Mouse (Mus musculus) heart, postnatal 0 days (tissue): Measurements from ENCODE around the gene Sf3b3. TPM values are rescaled to one million over a fixed set of nuclear protein-coding genes. Genes with fewer than 3 reads are reported as not detected.

Experiments used
- ATAC-seq: fragments of 200-750 bp; cut with Nextera tagmentation; 2 replicates; pipeline ENCODE4 v1.8.0; 2017; ENCODE audit warnings: low read depth, moderate number of reproducible peaks, moderate library complexity; ENCODE audit not compliant: insufficient read depth
- DNase-seq: peaks from one replicate; pipeline ENCODE4 v3.0.0-alpha.2; 2016; ENCODE audit warnings: low spot score
- H3K27ac ChIP-seq: fragments of 300-500 bp; sonication (generic); 2 replicates; pipeline ENCODE4 v1.5.1; 2014; ENCODE audit warnings: low read depth, mild to moderate bottlenecking
- H3K27me3 ChIP-seq: fragments of 300-500 bp; sonication (generic); 2 replicates; pipeline ENCODE4 v1.6.1; 2014; ENCODE audit warnings: low read length, mixed read lengths; ENCODE audit not compliant: control insufficient read depth, insufficient read depth
- H3K36me3 ChIP-seq: fragments of 300-500 bp; sonication (generic); replicated peaks from 2 replicates; pipeline ENCODE4 v1.6.1; 2014; ENCODE audit warnings: low read length, mixed read lengths; ENCODE audit not compliant: control insufficient read depth, insufficient read depth
- H3K4me1 ChIP-seq: fragments of 300-500 bp; sonication (generic); 2 replicates; pipeline ENCODE4 v1.6.1; 2014; ENCODE audit warnings: antibody characterized with exemption; ENCODE audit not compliant: control insufficient read depth, insufficient read depth
- H3K4me2 ChIP-seq: fragments of 300-500 bp; sonication (generic); 2 replicates; pipeline ENCODE4 v1.6.1; 2014; ENCODE audit warnings: low read depth, mild to moderate bottlenecking, low read length, moderate library complexity
- H3K4me3 ChIP-seq: fragments of 300-500 bp; sonication (generic); 2 replicates; pipeline ENCODE4 v1.5.1; 2014; ENCODE audit warnings: low read depth, low read length
- H3K9ac ChIP-seq: fragments of 300-500 bp; sonication (generic); replicated peaks from 2 replicates; pipeline ENCODE4 v1.6.1; 2014; ENCODE audit warnings: low read depth, low read length, mixed read lengths
- H3K9me3 ChIP-seq: fragments of 300-500 bp; sonication (generic); replicated peaks from 2 replicates; pipeline ENCODE4 v1.6.1; 2016; ENCODE audit warnings: low read length; ENCODE audit not compliant: control insufficient read depth
- CTCF ChIP-seq: IDR thresholded peaks from 2 replicates; pipeline ENCODE4 v1.5.1; 2016; ENCODE audit warnings: antibody characterized with exemption, control low read depth, low read depth
- EP300 ChIP-seq: IDR thresholded peaks from 2 replicates; pipeline ENCODE4 v1.6.1; 2016; ENCODE audit warnings: antibody characterized with exemption, low read depth
- WGBS: fragments of 180-500 bp; shearing (Covaris S2); extraction: QIAGEN DNeasy Blood & Tissue Kit; methylation state at CpG from one replicate; pipeline ENCODE4 v1.1.7; 2014; 5-methylcytosine and 5-hydroxymethylcytosine counted together
- polyA plus RNA-seq: library from polyadenylated mRNA; unstranded; fragments of >200 nt; fragmentation: Nextera tagmentation; extraction: Ambion mirVana; gene quantifications from 2 replicates; pipeline ENCODE4 v1.2.1, GENCODE M21; 2015
- total RNA-seq: library from RNA; depleted of rRNA; stranded (reverse); fragments of >200 nt; gene quantifications from 2 replicates; pipeline ENCODE4 v1.2.3, GENCODE M21; 2014; ENCODE audit warnings: low replicate concordance

Gene Sf3b3
- total and polyA plus RNA-seq, 2 experiments from 2014 or later: 32.9 to 47.3 TPM

DNA sequence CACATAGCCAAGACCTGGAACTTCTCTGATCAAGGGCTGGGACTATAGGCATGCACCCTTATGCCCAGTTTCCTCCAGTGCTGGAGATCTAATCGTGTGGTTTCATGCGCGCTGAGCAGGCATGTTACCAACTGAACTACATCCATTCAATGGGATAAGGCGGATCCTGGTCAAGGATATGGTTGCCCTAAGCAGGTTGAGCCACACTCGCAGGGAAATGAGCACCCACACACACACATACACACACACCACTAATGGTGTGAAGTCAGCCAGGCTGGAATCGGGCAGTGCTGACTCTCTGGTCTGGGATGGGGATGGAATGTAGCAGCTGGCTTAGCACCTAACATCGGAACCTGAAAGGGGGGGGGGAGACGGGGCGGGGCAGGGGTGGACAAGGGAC lies 52.7 kb downstream of the Sf3b3 start:
- Histone ChIP-seq H3K27me3 (no peaks in the 10 kb centered on the region), H3K4me3 (no peak overlapping the region), H3K4me2 (no peak overlapping the region), H3K27ac (no peak overlapping the region), H3K9ac (no peak overlapping the region), H3K4me1 (peaks cover 6% of the 10 kb centered on the region; the same call in 1 of the 2 replicates), H3K36me3 (no peaks in the 10 kb centered on the region), H3K9me3 (0 out of 2 replicates have a peak, but pooled peaks cover 6% of the 10 kb centered on the region)
- DNase-seq: no peak
- ATAC-seq: no peak; the same call in 1 of the 2 replicates
- WGBS: 86% methylated on average over 9 of the region's 9 CpGs
- TF ChIP-seq EP300 (no peak), CTCF (no peak)

DNA sequence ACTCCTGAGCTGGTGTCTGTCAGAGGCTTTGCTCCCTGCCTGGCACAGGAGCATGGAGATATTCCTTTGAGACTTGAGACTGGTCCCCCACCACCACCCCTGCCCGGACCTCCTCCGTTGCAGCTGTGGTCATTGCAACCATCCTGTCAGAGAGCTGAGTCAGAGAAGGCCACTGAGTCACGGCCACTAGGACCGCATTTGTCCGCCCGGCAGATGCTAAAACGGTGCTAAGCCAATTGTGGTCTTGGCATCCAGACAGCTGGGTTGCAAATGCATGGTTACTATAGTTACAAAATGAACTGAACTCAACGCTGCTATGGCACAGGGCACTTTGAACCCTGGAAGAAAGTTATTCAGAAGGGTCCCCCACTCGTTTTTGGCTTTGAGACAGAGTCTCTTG lies 53.1 kb downstream of the Sf3b3 start:
- Histone ChIP-seq H3K27ac (no peak overlapping the region), H3K9me3 (0 out of 2 replicates have a peak, but pooled peaks cover 6% of the 10 kb centered on the region), H3K36me3 (no peaks in the 10 kb centered on the region), H3K27me3 (no peaks in the 10 kb centered on the region), H3K4me1 (peaks cover 6% of the 10 kb centered on the region; the same call in 1 of the 2 replicates), H3K4me3 (no peak overlapping the region), H3K9ac (no peak overlapping the region), H3K4me2 (no peak overlapping the region)
- no peak for TF ChIP-seq EP300
- no peak for TF ChIP-seq CTCF
- ATAC-seq: no peak
- WGBS: 65% methylated on average over 9 of the region's 9 CpGs
- DNase-seq: no peak

DNA sequence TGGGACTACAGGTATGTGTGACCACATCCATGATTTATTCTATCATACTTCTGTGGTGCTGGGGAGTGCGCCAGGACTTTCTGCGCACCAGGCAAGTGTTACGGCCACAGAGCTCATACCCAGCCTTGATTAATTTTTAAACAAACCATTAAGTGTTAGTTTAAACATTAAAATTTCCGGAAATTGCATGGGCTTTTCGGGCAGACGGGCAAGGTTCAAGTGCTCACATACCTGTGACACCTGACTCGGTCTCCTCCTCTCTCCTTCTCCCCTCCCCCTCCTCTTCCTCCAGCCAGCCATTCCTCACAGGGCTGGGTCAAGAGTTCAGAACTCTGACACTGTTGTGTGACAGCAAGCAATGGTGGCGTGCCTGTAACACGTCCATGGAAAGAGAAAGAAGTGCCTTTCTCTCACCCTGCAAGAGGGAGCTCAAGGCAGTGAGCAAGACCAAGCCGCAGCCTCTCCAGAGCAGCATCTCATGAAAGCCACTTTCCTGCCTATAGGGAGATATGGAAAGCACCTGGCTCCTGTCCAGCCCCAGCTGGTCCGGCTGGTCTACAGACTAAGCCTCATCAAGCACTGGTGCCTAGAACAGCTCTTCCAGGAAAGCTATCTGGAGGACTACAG lies 53.9 kb downstream of the Sf3b3 start:
- DNase-seq (peak; percentile 32), ATAC-seq (peak; percentile 24; the same call in 1 of the 2 replicates)
- no peak for TF ChIP-seq EP300
- TF ChIP-seq CTCF: no peak
- 0 out of 2 replicates have a peak, but pooled peaks cover 6% of the 10 kb centered on the region for H3K9me3 ChIP-seq
- 56% methylated on average over 11 of the region's 11 CpGs for WGBS
- no peaks in the 10 kb centered on the region for H3K36me3 ChIP-seq
- no peak overlapping the region for H3K4me3 ChIP-seq
- no peaks in the 10 kb centered on the region for H3K27me3 ChIP-seq
- no peak overlapping the region for H3K27ac ChIP-seq
- H3K9ac ChIP-seq: no peak overlapping the region
- peaks cover 6% of the 10 kb centered on the region; the same call in 1 of the 2 replicates for H3K4me1 ChIP-seq
- no peak overlapping the region for H3K4me2 ChIP-seq

DNA sequence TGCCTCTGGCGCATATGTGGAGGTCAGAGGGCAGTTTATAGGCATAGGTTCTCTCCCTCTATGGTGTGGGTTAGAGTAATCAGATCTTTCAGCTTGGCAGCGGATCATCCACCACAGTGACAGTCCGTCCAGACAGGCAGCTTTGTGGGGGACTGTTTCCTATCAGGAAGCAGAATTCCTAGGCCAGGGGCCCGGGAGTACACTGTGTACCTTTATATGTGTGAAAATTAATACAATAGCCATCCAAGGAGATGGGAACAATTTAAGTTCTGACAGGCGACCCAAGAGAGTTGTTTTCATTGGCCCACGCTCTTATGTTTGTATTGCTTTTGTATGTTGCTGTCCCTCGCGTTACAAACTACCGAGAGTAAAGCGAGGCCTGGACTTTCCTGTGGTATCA lies 55.4 kb downstream of the Sf3b3 start:
- no peak overlapping the region for H3K9ac ChIP-seq
- H3K4me1 ChIP-seq: peaks cover 6% of the 10 kb centered on the region; the same call in 1 of the 2 replicates
- H3K27me3 ChIP-seq: no peaks in the 10 kb centered on the region
- H3K27ac ChIP-seq: 0 out of 2 replicates have a peak overlapping the region, but pooled peaks have one; percentile 41
- DNase-seq (no peak), ATAC-seq (no peak)
- WGBS: 57% methylated on average over 10 of the region's 10 CpGs
- TF ChIP-seq CTCF: no peak
- peak; percentile 77 for TF ChIP-seq EP300
- no peak overlapping the region for H3K4me3 ChIP-seq
- no peak overlapping the region for H3K4me2 ChIP-seq
- 0 out of 2 replicates have a peak, but pooled peaks cover 6% of the 10 kb centered on the region for H3K9me3 ChIP-seq
- H3K36me3 ChIP-seq: no peaks in the 10 kb centered on the region

DNA sequence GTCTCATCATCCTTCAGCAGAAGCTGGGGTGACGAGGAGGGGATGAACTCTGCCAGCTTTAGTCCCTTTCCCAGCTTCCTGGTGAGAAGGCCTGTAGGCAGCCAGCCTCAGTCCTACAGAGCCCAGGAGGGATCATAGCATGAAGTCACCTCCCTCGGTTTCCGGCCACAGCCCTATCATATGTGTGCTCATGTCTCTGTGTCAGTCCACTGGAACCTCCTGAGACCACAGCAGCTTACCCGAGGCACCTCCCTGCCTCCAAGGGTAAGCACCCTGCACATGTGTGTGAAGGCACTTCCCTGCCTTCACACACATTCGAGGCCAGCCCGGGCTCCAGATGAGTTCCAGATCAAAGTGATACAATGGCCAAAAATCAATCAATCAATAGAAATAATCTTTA lies 56.3 kb downstream of the Sf3b3 start:
- no peaks in the 10 kb centered on the region for H3K27me3 ChIP-seq
- no peak for ATAC-seq
- DNase-seq: no peak
- no peaks in the 10 kb centered on the region for H3K9me3 ChIP-seq
- no peak overlapping the region for H3K9ac ChIP-seq
- H3K4me2 ChIP-seq: no peak overlapping the region
- no peak overlapping the region; the same call in 1 of the 2 replicates for H3K27ac ChIP-seq
- no peak overlapping the region for H3K4me3 ChIP-seq
- peaks cover 6% of the 10 kb centered on the region; the same call in 1 of the 2 replicates for H3K4me1 ChIP-seq
- no peaks in the 10 kb centered on the region for H3K36me3 ChIP-seq
- 46% methylated on average over 6 of the region's 6 CpGs for WGBS
- TF ChIP-seq EP300 (no peak), CTCF (no peak)

DNA sequence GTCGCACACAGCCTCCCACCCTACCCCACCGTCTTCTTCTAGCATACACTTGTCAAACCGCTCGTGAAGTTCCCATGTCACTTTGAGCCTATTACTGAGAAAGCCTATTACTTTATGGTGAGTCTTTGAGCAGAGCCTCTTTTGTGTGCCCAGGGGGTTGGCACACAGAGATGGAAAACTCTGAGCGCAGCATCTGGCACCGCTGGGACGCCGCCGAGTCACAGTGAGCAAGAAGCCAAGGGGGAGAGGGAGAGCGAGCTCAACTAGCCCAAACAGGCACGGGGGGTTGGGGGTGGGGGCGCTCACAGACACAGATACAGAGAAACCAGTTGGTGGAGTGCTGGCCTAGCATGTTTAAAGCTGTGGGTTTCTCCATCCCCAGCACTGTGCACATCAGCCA lies 57.0 kb downstream of the Sf3b3 start:
- peak overlapping the region; percentile 12; the same call in 1 of the 2 replicates for H3K27ac ChIP-seq
- H3K27me3 ChIP-seq: no peaks in the 10 kb centered on the region
- WGBS: 46% methylated on average over 12 of the region's 12 CpGs
- no peaks in the 10 kb centered on the region for H3K9me3 ChIP-seq
- no peak overlapping the region for H3K4me3 ChIP-seq
- TF ChIP-seq EP300: no peak
- TF ChIP-seq CTCF: no peak
- H3K36me3 ChIP-seq: no peaks in the 10 kb centered on the region
- ATAC-seq: no peak
- no peak overlapping the region for H3K9ac ChIP-seq
- H3K4me1 ChIP-seq: peaks cover 6% of the 10 kb centered on the region; the same call in 1 of the 2 replicates
- DNase-seq: no peak
- no peak overlapping the region for H3K4me2 ChIP-seq
